Mouse (Mus musculus) layer of hippocampus, postnatal 10 days (tissue): Measurements from ENCODE around the gene Ppp4r1. TPM values are rescaled to one million over a fixed set of nuclear protein-coding genes. Genes with fewer than 3 reads are reported as not detected.
A peak's percentile ranks its signal among the peaks of the same experiment; 100 is the strongest.

Experiments used
- DNase-seq, 2 experiments: peaks; one replicate each; pipeline ENCODE4 v3.0.0; 2021; ENCODE audit warnings: low spot score in 2 of 2
- total RNA-seq, 2 experiments: library from RNA; stranded (reverse); gene quantifications; 2 replicates each; pipeline ENCODE4 v1.2.3; 2021

Gene Ppp4r1
- total RNA-seq, 2 experiments from 2014 or later, result 45.5 to 58.6 TPM

DNA sequence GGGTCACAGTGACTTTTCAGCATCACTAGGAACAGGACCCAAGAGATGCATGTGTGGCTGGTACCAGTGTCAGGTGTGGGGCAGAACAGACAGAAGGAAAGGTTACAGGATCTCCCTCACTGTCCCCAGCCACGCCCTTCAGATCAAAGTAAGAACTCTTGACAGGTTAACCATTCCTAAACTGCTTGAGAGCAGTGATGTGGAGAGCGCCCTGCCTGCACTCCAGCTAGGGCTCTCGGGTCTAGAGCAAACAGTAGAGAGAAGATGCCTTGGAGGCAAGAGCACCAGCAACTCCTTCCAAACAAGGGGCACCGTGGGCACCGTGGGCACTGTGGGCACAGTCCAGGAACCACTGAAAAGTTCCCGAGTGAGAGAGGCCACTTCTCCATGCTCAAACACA is 71.0 kb downstream of the Ppp4r1 start:
- no peak for DNase-seq

DNA sequence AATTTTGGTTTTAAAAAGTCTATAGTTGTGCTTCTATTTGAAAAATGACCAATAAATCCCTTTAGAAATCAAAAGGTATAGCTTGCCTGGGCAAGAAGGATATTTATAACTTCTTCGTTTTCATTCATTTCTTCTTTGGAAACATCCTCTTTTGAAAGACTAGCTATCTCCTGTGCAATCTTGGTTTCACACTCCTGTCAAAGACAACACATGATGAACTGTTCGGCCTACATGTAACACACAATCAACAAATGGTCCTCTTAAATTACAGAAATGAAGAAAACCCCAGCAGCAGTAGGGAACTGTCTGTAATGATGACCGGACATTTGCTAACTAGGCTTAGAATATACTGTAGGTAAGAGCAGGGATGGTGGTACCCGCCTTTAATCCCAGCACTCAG is 71.6 kb downstream of the Ppp4r1 start:
- no peak for DNase-seq

DNA sequence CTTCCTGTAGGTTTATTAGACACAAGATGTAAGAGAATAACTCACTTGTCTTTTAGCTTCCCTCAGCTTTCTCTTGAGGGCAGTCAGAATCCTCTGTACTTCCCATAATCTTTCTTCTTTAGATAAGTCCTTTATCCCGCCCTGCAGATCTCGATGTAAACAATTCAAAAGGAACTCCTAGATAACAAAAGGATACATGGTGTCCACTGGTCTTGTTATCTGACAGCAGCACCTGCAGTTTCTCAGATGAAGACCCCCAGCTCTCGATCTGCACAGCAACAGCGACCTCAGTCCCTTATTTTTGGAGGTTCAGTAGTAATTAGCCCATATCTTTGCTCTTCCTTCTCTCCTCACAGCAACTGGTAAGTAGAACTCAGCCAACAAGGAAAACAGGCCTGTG is 75.2 kb downstream of the Ppp4r1 start:
- no peak for DNase-seq

DNA sequence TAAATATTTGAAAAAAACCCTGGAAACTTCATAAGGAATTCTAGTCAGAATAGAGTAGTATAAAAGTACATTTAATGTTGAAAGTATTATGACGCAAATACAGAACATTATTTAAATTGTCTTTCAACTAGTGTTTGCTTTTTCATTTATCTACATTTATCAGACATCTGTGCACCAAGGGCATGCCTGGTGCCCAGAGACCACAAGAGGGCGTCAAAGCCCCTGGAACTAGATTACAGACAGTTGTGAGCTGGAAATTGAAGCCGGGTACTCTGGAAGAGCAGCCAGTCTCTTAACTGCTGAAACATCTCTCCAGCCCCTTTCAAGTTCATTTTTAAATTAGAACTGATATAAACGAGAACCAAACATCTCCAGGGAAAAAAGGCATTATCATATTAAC is 80.2 kb downstream of the Ppp4r1 start:
- peak; percentile 37 to 51 for DNase-seq

DNA sequence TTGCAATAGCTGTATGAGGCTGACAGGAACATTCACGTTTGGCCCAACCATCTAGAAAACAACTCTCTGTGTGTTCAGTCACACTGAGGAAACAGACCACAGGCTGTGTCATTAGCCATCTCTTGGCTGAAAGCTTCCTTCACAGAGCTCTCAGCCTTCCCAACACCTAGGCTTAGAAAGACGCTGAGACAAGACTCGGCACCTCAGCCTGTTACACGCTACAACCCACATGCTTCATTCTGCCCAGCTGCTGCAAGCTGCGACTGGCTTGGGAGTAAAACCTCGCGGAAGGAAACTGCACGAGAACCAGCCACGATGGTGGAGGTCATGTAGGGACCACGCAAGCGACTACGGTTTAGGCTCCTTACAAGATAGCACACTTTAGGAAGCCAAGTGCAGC is 81.5 kb downstream of the Ppp4r1 start:
- DNase-seq, result no peak

DNA sequence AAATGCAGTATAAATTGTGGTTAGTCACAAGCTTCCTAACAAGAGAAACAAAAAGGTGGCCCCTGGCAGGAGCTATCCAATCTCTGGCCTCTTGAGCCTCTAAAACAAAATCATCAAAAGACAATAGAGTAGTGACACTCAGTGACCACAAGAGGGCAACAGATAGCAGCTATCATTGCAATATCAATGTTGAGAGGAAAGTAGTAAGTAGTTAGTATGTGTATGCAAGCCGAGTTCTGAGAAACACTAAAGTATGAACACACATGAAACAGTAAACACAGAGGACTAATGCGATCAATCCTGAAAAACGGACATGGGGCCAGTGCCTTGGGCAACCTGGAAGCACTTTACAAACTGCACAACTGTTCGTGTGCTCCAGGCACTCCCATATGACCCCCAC is 82.4 kb downstream of the Ppp4r1 start:
- DNase-seq, result no peak

DNA sequence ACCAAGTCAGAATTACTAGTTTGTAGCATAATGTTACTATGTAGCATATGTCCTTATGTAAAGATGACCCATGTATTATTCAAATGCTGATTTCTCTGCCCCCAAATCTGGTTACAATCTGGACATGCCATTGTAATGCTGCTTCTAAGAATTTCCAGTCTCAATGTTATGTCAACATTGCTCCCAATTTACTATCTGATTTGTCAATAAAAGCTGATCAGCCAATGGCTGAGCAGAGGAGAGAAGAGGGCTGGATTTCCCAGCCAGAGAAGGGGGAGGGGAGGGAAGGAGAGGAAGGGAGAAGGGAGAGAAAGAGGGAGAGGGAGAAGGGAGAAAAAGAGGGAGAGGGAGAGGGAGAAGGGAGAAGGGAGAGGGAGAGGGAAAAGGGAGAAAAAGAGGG is 82.9 kb downstream of the Ppp4r1 start:
- no peak for DNase-seq

DNA sequence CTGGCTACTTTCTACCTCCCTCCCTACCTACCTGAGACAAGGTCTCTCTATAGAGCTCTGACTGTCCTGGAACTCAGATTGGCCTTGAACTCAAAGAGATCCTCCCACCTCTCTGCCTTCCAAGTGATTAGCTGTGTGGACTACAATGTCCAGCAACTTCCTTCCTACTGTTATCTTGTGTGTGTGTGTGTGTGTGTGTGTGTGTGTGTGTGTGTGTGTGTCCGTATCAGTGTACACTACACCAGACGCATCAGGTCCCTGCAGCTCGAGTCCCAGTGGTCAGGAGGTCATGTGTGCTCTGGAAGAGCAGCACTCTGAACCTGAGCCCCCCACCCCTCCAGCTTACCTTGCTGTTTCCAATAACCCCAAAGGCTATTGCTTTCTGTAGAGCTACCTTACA is 83.8 kb downstream of the Ppp4r1 start:
- no peak for DNase-seq

DNA sequence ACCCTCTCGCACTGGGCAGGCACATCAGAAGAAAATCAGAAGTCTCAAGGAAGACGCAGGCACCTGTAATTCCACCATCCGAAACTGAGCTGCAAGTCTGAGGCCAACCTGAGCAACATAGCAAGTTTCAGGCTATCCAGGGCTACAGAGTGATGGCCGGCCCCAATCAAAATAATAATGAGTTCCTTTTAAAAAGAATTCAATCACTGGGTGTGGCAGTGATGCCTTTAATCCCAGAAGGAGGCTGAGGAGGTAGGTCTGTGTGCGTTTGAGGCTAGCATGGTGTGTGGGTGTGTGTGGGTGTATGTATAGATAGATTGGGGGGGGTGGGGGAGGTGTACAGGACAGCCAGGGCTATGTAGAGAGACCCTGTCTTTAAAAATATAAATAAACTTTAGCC is 85.6 kb downstream of the Ppp4r1 start:
- DNase-seq, result no peak

DNA sequence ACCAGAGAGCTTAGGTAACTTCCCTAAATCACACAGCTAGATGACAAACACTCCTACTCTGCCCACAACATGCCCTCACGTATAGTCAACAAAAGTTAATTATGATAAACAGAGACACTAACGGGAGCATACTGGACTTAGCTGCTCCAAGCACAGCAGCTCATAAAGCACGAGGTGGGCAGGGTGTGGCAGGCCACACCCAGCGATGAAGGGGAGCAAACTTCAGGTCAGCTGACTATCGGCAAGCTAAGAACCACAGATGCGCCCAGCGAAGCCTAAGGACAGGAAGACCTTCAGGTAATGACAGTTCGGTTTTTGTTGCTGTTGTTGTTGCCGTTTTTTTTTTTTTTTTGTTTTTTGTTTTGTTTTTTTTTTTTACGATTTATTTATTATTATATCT is 87.3 kb downstream of the Ppp4r1 start:
- no peak for DNase-seq

DNA sequence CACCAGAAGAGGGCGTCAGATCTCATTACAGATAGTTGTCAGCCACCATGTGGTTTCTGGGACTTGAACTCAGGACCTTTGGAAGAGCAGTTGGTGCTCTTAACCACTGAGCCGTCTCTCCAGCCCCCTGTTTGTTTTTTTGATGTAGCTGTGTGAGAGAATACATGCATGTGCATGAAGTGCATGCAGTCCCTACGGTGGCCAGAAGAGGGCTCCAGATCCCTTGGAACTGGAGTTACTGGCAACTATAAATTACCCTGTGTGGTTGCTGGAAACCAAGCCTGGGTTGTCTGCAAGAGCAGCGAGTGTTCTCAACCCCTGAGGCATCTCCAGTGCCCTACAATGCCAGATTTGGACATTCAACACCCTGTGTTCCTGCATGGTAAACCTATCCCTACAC is 87.8 kb downstream of the Ppp4r1 start:
- DNase-seq, result peak; percentile 71

DNA sequence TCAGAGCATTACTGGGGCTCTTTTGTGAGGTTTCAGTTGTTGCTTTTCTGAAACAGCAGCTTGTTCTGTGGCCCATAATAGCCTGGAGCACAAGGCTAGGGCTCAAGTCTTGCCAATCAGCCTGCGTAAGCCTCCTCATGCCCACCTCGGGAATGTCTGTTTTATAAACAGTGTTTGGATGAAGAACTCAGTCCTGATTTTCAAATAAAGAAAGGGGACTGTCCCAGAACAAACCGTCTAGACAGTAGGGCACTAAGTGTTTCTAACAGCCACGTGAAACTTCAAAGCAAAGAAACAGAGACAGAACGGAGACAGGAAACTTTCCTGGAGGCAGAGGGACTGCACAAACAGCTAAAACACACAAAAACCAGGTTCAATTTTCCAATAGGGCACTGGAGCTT is 89.3 kb downstream of the Ppp4r1 start:
- no peak for DNase-seq

DNA sequence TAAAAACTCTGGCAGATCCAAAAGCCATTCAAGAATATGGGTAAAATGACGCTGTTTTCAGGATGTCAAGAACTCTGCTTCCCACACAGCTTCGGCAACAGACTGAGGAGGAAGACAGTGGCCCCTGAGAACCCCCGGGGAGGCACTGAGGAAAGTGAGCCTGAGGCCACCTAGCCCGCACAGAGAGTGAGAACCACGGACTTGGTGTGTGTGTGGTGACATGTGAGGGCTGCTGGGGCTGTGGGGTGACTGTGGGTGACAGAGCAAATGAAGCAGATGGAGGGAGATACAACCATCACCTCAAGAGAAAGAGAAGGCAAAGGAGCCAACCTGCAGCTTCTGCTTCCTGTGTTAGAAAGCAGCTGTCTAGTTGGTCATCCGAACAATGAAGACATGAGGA is 89.7 kb downstream of the Ppp4r1 start:
- no peak for DNase-seq

DNA sequence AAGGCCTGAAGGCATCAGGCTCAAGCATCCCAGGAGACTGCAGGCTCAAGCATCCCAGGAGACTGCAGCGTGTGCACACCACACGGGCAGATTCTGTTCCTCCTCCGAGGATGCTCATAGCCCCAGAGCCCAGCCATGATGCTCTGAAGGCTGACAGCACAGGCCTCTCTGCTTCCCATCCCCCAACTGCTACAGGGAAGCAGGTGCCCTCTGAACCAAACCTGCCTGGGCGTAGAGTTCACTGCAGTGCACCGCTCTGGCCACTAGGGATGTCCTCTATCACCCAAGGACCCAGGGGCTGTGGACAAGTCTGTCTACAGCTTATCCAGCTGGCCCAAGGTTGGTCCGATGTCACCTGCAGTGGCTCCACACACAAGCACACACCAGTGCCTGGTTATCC is 90.3 kb downstream of the Ppp4r1 start:
- DNase-seq, result no peak

DNA sequence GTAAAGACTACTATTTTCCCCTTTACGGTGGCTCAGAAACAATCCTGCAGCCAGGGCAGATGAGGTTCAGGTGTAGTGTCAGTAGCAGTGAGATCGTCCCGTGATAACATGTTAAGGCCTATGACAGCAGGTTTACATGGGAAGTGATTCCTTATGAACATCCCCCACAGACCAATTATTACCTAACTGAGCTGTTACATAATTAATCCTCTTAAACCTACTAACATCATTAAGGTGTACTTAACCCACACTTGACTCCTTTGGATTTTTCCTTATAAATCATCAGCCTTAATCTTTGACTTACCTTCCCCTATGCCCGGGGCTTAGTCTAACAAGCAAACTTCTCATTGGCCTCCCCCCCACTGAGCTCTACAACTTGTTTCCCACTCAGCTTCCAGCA is 90.8 kb downstream of the Ppp4r1 start:
- DNase-seq, result no peak

DNA sequence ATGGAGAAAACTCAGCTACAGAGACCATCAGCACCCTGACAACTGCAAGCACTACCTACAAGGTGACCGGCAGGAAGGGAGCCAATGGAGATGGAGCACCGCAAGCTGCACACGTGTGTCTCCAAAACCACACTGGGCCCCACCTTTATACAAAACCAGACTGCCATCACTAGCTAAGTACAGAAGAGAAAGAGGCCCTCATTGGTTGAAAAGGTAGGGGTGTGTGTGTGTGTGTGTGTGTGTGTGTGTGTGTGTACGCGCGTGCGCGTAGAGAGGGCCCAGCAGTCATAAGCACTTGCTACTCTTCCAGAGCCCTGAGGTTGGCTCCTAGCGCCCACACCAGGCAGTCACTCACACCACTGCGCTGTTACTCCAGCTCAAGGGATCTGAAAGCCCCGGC is 91.5 kb downstream of the Ppp4r1 start:
- DNase-seq, result no peak

DNA sequence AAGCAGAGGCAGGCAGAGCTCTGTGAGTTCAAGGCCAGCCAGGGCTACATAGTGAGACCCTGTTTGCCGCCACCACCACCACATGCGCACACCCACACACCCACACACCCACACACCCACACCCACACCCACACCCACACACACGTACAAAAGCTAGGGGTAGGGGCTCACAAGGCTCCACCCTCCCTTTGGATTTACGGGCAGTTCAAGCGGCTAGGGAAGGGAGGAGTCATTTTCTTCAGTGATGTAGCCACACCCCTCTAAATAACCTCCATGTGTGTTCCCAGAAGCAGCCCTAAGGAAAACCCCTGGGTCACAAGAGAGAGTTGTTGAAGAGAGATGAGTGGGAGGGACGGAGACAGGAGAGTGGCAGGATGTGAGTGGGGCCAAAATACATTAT is 94.7 kb downstream of the Ppp4r1 start:
- DNase-seq, result no peak

DNA sequence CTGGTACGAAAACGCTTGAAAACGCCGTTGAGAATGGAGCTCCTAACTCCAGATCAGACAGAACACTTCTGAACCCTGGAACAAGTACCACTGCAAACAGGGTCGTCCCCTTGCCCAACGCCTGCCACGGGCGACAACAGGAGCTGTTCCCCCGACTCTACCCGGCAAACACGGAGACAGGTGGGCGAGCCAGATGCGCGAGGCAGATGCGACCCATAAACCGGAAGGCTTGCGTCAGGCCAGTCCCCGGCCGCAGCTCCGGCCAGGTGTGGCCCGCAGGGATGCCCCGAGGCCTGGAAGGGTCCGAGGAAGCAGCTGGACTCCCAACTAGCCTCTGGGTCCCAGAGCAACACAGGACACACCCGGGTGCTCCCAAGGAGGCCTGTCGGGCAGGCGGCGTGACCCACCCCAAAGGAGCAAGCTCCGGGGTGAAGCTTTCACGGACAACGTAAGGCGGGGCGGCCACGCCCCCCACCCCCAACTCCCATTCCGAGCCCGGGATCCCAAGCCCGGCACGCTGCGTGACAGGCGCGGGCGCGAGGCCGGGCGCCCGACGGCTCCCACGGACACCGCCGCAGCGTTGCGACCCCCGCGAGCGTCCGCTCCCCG is 101.8 kb downstream of the Ppp4r1 start:
- no peak for DNase-seq

DNA sequence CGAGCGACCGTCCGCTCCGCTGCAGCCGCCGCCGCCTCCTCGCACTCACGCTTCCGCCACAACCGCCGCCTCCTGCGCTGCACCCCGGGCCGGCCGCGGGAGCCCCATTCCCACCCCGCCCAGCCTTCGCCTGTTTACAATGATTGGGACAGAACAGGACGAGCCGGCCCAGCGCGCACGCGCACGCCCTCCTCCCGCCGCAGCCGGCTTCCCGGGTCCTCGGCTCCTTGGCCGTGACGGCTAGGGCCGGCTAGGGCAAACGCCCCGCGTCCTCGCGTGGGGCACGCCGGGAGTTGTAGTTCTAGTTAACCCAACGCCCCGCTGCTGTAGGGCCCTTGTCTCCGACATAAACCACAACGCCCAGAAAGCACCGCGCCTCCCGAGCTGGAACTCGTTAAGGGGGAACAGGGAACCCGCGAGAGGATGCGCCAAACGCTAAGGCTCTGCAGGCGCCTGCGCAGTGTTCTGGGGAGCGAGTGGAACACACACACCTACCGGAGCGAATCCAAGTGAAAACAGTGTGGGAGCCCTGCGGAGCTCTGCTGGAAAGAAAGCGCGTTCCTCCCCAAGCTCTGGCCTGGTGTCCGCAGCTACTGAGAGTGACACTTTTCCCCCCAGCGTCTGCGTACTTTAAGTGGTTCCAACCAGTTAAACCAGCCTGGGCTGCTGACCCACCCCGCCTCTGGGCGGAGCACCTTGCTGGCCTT is 102.5 kb downstream of the Ppp4r1 start:
- DNase-seq, result peak; percentile 98 to 99

DNA sequence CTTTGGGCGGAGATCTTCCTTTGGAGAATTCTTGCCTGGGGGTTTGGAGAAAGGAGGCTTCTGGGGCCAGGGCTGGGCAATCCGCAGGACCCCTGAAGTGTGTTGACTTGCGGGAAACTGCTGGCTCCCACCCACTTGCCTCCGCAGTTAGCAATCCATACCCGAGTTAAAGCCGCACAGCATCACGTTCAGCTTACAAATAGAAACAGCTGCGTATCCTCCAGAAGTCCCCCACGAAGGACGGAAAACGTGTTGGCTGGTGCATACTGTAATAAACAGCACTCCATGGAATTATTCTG is 103.0 kb downstream of the Ppp4r1 start:
- no peak for DNase-seq

DNA sequence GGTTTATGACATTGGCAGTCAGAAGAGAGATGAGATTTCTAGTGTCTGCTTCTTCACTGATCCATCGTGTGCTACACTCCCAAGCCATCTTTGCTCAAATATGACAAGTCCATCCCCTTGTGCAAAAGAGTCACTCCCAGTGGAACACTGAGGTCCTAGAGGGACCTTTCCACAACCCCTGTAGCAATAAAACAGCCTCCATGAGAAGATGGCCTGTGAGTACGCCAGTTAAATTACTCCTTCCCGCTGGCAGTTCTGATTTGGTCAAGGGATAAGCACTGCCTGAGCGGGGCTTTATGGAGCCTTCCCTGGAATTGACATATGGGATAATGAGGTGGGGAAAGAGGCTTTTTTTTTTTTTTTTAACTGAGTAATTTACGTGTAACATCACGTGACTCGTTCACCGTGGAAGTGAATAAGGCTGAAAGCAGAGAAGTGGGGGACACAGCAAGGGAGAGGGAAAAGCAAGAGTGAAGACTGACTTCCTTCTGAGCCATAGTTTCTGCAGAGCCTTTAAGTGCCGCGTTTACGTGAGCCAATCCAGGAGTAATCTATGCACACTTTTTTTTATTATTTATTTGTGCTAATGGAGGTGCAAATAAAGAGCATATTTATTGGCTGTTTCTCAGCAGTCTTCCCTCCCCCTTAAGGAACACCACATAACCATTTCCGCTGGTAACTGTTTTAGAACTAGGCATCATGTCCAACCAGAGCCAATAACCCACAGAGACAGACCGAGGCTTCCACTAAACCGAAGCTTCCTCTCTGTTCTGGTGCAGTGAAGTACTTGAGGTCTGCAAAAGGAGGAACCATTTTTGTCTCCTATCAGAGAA is 103.5 kb downstream of the Ppp4r1 start, which contains the start of gene Ralbp1:
Gene Ralbp1 (minus strand): TSS at position 102 of the 833 bp plus-strand sequence.
- DNase-seq, result peak; percentile 36 to 47

DNA sequence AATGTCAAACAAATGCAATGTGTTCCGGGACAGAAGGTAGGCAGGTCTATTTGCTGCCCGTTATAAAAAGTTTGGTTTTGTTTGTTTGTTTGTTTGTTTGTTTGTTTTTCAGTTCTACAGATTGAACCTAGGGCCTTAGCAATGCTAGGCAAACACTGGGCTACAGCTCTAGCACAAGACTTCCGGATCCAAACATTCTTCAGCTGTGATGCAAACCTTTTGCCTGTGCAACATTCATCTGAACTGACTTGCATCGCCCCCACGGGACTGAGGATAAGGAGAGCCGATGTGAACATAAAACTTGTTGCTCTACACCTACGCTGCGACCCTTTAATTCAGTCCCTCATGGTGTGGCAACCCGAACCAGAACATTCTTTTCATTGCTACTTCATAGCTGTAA is 104.2 kb downstream of the Ppp4r1 start:
- no peak for DNase-seq

DNA sequence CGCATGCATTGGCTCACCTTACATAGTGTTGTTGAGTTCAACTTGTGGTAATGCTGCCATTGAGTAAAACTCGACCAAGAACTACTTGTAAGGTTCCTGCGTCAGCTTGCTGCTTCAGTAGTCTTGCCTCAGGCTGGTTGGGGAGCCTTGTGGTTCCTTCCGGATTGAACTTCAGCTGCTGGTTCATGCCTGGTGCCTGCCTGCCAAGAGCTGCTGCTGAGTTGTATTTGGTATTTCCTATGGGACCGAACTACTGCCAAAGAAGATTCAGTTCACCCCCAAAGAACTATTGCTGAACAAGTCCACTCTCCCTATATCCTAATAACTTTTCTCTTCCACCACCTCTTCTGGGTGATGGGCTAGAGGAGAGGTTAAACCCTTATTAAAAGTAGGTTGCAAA is 107.1 kb downstream of the Ppp4r1 start:
- DNase-seq, result no peak
